Mouse (Mus musculus) left cerebral cortex, adult 11 months (tissue): ENCODE data around the gene Nkx1-2.

Source experiments
- DNase-seq: peaks from one replicate; pipeline ENCODE4 v3.0.0; 2022; ENCODE audit warnings: low spot score

Nkx1-2 gene

DNA sequence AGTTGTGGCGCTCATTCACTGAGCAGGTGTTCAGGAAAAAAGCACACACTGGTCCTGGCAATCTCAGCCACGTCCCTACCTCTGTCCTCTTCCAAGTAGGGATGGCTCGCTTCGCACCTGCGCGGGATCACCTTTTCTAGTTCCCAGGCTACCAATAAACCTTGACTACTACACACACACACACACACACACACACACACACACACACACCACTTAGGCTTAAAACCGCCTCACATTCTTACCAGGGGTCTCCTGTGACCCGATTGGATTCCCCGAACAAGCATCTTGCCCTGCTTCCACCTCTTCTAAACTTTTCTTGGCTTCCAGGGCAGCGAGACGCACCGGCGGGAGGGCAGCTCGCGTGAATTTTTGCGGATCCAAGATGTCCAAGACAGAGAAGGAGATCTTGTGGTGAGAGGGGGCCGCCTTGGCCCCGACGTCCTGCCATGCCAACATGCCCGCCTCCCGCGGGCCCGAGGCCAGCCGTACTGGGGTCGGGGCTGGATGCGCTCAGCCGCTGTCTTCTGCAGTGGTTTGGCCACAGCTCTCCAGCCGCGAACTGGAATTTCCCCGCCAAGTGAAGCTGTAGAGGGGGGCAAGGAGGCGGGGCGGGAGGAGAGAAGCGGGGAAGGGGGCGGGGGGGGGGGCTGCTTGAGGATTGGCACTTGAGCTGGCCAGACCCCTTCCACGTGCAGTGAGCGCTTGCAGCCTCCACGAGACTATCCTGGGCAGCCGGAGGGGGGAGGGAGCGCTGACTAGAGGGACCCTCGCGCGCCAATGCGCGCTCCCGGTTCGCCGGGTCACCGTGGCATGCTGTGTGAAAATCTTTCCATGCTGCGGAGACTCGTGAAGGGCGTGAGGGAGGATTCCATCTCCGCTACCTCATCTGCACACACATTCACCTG, at the start of gene Nkx1-2:
Gene Nkx1-2 (minus strand): TSS at position 567 of the 905 bp plus-strand sequence.
- DNase-seq, result no peak

GRCm38 (mm10) chr7:132646514-132646913, 47.1 kb upstream of the Nkx1-2 start:
- DNase-seq, result no peak

DNA sequence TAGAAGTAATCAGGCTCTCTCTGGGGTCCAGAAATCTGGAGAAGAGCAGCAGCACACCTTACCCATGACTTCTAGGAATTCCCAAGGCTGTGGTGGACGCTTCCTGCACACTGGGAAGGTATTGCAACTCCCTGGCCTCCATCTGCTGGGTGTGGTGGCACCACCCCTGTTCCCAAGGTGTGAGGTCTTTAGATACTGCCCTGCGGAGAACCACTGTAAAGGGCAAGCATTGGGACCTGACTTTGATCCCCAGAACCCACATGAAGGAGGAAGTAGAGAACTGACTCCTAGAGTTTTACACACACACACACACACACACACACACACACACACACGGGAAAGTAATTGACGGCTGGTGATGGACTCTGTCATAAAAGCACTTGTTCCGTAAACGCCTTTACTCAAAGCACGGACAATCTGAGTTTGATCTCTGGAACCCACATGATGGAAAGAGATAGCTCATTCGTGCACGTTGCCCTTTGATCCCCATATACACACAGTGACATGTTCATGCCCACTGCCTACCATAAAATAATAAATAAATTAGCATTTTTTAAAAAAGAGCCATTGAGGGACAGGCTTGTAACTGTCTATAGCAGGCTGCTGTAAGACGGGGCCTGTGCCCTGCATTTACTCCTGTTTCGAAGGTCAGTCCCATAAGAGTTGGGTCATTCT, 45.3 kb upstream of the Nkx1-2 start:
- no peak for DNase-seq

- DNase-seq, result no peak
Observed at GRCm38 (mm10) chr7:132641606-132642005, 42.2 kb upstream of the Nkx1-2 start.

DNA sequence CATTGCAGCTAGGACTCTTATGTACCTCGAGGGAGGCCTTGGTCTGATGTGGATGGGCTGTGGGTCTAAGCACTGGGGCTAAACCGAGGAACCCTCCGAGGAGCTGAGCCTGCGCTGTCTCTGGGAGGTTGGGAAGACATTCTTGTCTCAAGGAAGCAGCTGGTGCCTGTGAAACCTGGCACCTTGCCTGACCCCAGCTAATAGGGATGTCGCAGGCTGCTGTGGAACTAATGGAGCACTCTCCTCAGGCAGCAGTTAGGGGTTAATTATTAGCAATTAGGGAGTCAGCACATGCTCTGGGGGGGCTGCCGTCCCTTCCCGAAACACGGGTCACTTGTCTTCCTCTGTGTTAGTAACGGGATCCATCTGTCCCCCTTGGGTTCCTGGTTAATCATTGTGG, 41.5 kb upstream of the Nkx1-2 start:
- DNase-seq, result no peak

- DNase-seq, result no peak
Observed at GRCm38 (mm10) chr7:132638446-132639087, 39.1 kb upstream of the Nkx1-2 start.

GRCm38 (mm10) chr7:132637292-132637691, 37.9 kb upstream of the Nkx1-2 start:
- DNase-seq, result no peak

DNA sequence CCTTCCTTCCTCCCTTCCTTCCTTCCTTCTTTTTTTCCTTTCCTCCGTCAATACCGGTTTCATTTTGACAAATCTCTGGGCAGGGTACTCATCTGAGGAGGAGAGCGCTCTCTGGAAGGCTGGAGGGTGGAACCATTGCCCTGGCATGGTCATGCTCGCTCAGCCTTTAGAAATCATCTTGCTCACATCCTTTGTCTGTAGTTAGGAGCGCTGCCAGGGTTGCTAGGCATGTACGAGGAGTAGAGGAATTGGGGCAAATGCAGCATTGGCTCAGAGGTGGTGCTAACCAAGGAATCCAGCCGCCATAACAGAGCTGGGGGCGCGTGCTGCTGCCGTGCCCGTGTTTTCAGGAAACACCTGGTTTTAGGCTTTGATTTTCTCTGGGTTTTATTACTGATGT, 31.9 kb upstream of the Nkx1-2 start:
- DNase-seq, result peak; percentile 47

DNA sequence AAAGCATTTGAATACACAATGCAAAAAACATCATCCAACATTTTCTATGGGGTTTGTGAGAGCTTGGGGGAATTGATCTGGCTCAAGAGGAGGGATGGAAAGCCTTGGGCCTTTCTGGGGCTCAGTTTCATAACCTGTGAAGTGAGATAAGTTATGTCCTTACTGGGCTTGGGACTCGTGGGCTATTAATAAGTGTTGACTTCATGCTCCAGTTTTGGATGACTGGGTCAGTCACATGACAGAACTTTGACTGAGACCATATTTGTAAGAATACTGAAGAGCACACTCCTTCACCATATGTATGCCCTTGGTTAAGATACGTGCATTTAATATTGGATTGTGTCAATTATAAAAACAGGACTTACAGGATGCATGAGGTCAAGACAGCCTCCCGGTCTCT, 28.0 kb upstream of the Nkx1-2 start:
- DNase-seq, result no peak

GRCm38 (mm10) chr7:132626174-132626573, 26.7 kb upstream of the Nkx1-2 start:
- DNase-seq, result no peak

GRCm38 (mm10) chr7:132624161-132624560, 24.7 kb upstream of the Nkx1-2 start:
- DNase-seq, result no peak

DNA sequence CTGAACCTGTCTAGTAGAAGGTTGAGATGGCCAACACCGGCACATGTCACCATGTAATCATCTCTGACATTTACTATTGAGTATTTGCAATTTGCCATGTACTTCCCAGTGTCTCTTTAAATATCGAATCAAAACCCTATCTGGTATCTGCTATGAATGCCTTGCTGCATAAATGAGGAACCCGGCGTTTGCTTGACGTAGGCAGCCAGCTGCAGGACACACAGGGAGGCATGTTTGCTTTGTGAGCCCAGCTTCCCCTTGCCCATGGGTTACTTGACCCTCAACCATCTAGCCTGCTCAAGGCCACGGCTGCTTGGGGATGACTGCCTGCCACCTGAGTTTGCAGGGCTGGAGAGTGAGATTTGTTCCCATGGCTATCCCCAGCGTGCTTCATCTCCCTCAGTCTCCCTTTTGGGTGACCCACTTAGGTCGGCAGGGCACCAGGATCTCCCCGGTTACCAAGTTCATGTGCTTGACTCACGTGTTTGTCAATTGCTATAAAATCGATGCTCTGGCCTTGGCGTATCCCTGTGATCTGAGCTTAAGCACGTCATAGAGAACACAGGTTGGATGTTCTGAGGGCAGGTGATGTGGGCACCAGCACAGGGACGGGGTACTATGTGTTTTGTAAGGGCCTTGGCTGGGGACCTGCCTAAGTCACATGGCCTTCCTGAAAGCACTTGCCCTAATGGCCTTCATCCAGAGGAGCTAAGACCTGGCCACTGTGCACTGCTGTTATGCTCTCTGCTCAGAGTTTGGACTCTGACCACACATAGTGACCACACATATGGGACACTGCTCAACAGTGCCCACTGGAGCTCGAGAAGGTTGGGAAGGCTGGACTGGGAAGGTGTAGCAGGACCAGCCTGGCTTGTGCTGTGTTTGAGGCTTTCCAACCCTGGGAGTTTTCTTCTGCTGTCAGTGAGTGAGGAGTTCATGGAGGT, 20.8 kb upstream of the Nkx1-2 start:
- DNase-seq, result no peak

GRCm38 (mm10) chr7:132619549-132619948, 20.1 kb upstream of the Nkx1-2 start:
- DNase-seq, result no peak

GRCm38 (mm10) chr7:132617021-132617564, 17.7 kb upstream of the Nkx1-2 start:
- DNase-seq, result no peak

DNA sequence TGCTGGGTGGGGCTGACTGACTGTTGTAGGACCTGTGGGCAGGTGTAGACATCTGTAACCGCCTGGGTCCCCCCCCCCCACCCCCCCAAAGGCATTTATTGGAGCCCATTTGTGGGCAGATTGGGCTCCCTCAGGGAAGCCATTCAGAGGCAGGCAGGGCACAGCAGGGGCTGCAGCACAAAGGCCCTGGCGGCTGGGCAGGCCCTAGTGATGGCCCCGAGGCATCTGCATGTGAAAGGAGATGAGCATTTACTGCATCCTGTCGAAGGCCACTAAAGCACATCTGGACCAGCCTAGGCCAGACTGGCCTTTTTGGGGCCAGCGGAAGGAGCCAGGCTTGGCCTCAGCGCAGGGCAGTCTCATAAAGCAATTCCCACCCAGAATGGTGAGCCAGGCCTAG, 17.0 kb upstream of the Nkx1-2 start:
- no peak for DNase-seq

DNA sequence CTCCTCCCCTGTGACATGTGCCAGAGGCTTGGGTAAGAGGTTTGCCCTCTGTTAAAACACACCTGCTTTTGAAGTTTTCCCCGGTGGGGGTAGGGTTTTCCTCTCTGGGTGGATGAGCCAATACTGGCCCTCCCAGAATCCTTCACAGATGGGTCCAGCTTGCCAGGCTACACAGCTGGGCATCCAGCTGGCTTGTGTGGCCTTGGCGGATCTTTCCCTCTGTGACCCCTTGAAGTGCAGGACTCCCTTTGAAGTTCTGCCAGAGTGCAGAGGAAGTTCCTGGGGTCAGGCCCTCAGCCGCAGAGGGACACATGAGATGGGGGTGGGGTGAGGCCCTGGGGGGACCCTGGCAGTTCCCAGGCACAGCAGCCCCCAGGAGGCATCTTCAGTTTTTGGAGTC, 15.9 kb upstream of the Nkx1-2 start:
- no peak for DNase-seq

DNA sequence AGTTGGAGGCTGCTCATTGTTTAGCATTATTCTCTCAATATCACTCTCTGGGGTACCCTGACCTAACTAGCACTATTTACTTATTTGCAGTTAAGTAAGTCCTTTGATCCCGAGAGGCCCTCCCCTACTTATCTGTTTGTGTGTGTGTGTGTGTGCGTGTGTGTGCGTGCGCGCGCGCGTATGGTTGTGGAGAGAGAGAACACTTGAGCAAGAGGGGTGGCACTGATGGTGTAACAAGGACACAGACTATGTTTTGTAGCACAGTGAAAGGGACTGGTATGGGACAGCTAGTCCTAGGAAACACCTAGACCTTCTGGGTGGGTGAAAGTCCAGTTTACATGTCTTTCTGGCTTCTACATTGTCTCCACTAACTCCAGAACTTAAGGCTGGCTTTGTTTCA, 12.1 kb upstream of the Nkx1-2 start:
- DNase-seq, result no peak

- peak; percentile 38 for DNase-seq
Observed at GRCm38 (mm10) chr7:132610468-132611318, 11.3 kb upstream of the Nkx1-2 start, which contains the start of gene Lhpp. TSS of gene Lhpp (plus strand) at chr7:132610638.

DNA sequence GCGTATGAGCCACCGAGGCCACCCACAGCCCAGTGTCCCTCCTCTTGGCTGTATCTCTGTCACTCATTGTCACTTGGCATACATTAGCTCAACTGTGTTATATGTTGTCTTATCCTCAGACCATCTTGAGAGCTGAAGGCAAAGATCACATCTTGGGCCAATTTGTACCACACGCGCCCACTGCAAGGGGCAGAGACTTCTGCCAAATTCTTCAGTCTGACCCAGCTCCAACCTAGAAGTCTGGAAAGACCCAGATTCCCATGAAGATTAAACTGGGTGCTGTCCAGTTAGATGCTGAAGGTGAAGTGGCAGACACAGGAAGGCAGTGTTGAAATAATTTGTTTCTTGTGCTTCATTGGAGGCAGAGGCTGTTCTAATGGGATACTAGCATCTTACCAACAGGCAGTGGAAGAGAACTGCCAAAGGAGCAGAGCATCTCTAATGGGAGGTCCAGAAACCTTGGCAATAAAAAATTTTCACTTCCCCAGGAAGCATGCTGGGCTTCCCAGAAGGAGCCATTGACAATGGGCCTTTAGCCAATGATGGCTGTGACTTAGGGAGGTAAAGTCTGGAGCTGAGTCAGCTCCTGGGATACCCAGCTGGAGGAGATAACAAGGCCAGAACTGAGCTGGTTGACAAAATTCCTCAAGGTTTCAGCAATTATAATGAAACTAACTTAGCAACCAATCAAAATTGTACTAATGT, 9.0 kb upstream of the Nkx1-2 start:
- DNase-seq, result no peak

DNA sequence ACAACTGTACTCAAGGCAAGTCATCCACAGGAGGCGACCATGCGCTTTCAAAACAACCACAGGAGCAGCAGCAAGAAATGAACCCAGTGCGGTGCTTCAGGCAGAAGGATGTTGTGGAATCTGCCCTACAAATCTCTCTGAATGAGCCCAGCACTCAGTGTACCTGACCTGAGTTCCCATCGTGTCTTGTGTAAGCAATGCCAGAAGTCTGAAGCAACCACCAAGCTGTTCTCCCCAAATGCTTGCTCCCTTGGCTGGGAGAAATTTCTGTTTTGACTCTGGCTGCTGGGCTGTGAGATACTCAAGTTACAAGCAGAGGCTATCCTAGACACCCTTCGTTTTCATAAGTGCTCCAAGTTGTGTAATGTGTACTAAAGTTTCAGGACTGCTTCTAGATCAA, 6.3 kb upstream of the Nkx1-2 start:
- no peak for DNase-seq
